Mouse (Mus musculus) embryonic facial prominence, embryonic 14.5 days (tissue): Measurements from ENCODE around the gene Tmem206. TPM values are rescaled to one million over a fixed set of nuclear protein-coding genes. Genes with fewer than 3 reads are reported as not detected.

ENCODE experiments used
- ATAC-seq: fragments of 200-750 bp; cut with Nextera tagmentation; 2 replicates; pipeline ENCODE4 v1.8.0; 2017; ENCODE audit warnings: low read depth, moderate number of reproducible peaks, moderate TSS enrichment
- DNase-seq: peaks from one replicate; pipeline ENCODE4 v3.0.0-alpha.2; 2015; ENCODE audit warnings: low spot score
- H3K27ac ChIP-seq: fragments of 300-500 bp; sonication (generic); replicated peaks from 2 replicates; pipeline ENCODE4 v1.5.1; 2014; ENCODE audit warnings: low read depth, mild to moderate bottlenecking, low read length, moderate library complexity
- H3K27me3 ChIP-seq: fragments of 300-500 bp; sonication (generic); replicated peaks from 2 replicates; pipeline ENCODE4 v1.6.1; 2014; ENCODE audit warnings: low read length; ENCODE audit not compliant: control insufficient read depth, insufficient read depth
- H3K36me3 ChIP-seq: fragments of 300-500 bp; sonication (generic); 2 replicates; pipeline ENCODE4 v1.6.1; 2014; ENCODE audit warnings: low read length, mixed read lengths; ENCODE audit not compliant: control insufficient read depth, insufficient read depth
- H3K4me1 ChIP-seq: fragments of 300-500 bp; sonication (generic); 2 replicates; pipeline ENCODE4 v1.6.1; 2014; ENCODE audit warnings: antibody characterized with exemption, low read length; ENCODE audit not compliant: control insufficient read depth, insufficient read depth
- H3K4me2 ChIP-seq: fragments of 300-500 bp; sonication (generic); 2 replicates; pipeline ENCODE4 v1.6.1; 2014; ENCODE audit warnings: low read depth, mild to moderate bottlenecking, low read length, moderate library complexity, mixed read lengths
- H3K4me3 ChIP-seq: fragments of 300-500 bp; sonication (generic); 2 replicates; pipeline ENCODE4 v1.5.1; 2014; ENCODE audit warnings: low read depth, mild to moderate bottlenecking, low read length
- H3K9ac ChIP-seq: fragments of 300-500 bp; sonication (generic); 2 replicates; pipeline ENCODE4 v1.6.1; 2014; ENCODE audit warnings: low read depth, mild to moderate bottlenecking, low read length, moderate library complexity, mixed read lengths
- H3K9me3 ChIP-seq: fragments of 300-500 bp; sonication (generic); 2 replicates; pipeline ENCODE4 v1.6.1; 2016; ENCODE audit warnings: low read length; ENCODE audit not compliant: control insufficient read depth
- WGBS: fragments of 180-500 bp; shearing (Covaris S2); extraction: QIAGEN DNeasy Blood & Tissue Kit; methylation state at CpG from one replicate; pipeline ENCODE4 v1.1.7; 2014; 5-methylcytosine and 5-hydroxymethylcytosine counted together
- polyA plus RNA-seq: library from polyadenylated mRNA; unstranded; fragments of >200 nt; fragmentation: Nextera tagmentation; extraction: Ambion mirVana; gene quantifications from 2 replicates; pipeline ENCODE4 v1.2.1, GENCODE M21; 2014

Tmem206 gene
- polyA plus RNA-seq, 1 experiment from 2014 or later: 16.4 TPM

DNA sequence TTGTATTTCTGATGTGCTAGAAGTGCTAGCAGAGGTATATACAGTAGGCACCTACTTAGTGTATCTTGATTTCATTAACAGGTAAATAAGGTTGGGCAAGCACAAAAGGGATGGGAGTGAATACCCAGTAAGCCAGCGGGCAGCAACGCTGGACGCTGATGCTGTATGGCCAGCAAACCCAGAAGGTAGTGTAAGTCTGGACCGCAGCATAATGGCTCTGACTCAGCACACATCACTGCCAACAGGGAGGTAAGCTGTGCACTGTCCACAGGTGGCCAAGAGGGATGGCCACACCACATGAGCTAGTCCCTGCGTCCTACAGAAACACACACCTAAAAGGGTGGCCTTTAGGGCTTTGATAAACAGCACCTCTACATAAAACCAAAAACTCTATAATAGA lies 24.6 kb downstream of the Tmem206 start:
- H3K9ac ChIP-seq: no peak overlapping the region
- peaks cover 58% of the 10 kb centered on the region for H3K36me3 ChIP-seq
- ATAC-seq: no peak
- H3K27ac ChIP-seq: no peak overlapping the region
- 95% methylated on average over 5 of the region's 5 CpGs for whole genome bisulfite sequencing
- no peaks in the 10 kb centered on the region for H3K27me3 ChIP-seq
- DNase-seq: no peak
- no peak overlapping the region for H3K4me2 ChIP-seq
- no peak overlapping the region for H3K4me3 ChIP-seq
- peaks cover 5% of the 10 kb centered on the region; the same call in 1 of the 2 replicates for H3K4me1 ChIP-seq
- no peaks in the 10 kb centered on the region for H3K9me3 ChIP-seq

DNA sequence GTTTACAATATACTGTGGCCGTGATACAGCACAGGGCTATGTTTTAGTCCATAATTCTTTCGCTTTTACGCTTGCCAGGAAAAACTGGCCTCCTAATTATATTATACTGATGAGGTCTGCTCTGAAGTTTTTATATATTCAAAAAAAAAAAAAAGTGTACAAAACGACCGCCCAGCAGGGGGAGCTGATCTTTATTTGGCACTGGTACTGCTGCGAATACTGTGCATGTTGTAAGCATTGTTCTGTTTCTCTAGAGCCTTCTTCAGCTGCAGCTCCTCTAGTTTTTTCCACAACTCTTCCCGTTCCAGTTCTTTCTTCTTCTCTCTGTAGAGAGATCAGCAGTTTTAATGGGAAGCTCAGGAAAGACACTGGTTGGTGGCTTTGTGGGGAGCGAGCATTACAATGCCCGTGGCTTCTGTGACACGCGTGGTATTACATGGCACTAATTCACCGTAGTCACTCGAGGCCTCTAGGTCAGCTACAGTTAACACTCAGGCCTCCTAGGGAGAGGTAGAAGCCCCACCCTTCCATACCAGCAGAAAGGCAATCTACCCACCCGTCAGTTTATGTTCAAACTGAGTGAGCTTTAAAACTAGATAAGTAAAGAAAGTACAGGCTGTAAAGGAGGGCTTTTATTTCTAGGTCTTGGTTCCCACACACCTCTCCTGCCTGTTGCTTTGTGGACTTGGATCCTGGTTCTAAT lies 27.2 kb downstream of the Tmem206 start:
- 49% methylated on average over 14 of the region's 14 CpGs for WGBS
- H3K4me2 ChIP-seq: no peak overlapping the region
- no peaks in the 10 kb centered on the region for H3K27me3 ChIP-seq
- no peak overlapping the region for H3K9ac ChIP-seq
- H3K9me3 ChIP-seq: no peaks in the 10 kb centered on the region
- peak overlapping the region; percentile 75 for H3K27ac ChIP-seq
- H3K4me3 ChIP-seq: no peak overlapping the region
- peak; percentile 88 for DNase-seq
- H3K36me3 ChIP-seq: peaks cover 67% of the 10 kb centered on the region
- no peak for ATAC-seq
- peaks cover 5% of the 10 kb centered on the region; the same call in 1 of the 2 replicates for H3K4me1 ChIP-seq

- DNase-seq (peak; percentile 54), ATAC-seq (no peak; the same call in 1 of the 2 replicates)
- H3K27me3 ChIP-seq: no peaks in the 10 kb centered on the region
- no peak overlapping the region for H3K4me2 ChIP-seq
- H3K9me3 ChIP-seq: no peaks in the 10 kb centered on the region
- 54% methylated on average over 4 of the region's 4 CpGs for WGBS
- H3K4me3 ChIP-seq: no peak overlapping the region
- H3K9ac ChIP-seq: peak overlapping the region; percentile 6; the same call in 1 of the 2 replicates
- H3K27ac ChIP-seq: peak overlapping the region; percentile 75
- peaks cover 5% of the 10 kb centered on the region; the same call in 1 of the 2 replicates for H3K4me1 ChIP-seq
- H3K36me3 ChIP-seq: peaks cover 65% of the 10 kb centered on the region
Measured at GRCm38 (mm10) chr1:191353836-191354235, 28.1 kb downstream of the Tmem206 start.

- no peak for ATAC-seq
- Histone ChIP-seq H3K27me3 (no peaks in the 10 kb centered on the region), H3K9ac (no peak overlapping the region), H3K27ac (no peak overlapping the region), H3K4me1 (peaks cover 5% of the 10 kb centered on the region; the same call in 1 of the 2 replicates), H3K9me3 (no peaks in the 10 kb centered on the region), H3K4me2 (no peak overlapping the region), H3K4me3 (no peak overlapping the region), H3K36me3 (peaks cover 56% of the 10 kb centered on the region)
- 48% methylated on average over 1 of the region's 1 CpGs for WGBS
- DNase-seq: no peak
Measured at GRCm38 (mm10) chr1:191356936-191357335, 31.2 kb downstream of the Tmem206 start.

DNA sequence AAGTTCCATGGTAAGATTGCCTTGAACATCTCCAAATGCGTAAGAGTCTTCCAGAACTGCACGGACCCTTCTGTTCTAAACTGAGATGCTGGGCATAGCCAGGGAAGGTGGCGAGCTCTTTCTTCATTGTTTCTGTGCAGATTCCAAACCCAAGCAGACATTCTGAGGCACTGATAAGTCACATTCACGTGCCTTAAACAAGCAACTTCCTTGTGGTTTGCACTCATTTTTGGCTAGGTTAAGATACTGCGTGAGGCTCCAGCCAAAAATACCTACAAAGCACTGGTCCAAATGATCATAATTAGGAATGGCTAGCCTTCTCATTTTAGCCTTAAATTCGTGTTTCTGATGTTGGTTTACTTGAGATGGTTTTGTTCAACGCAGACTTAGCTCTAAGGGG lies 33.8 kb downstream of the Tmem206 start:
- Histone ChIP-seq H3K4me2 (no peak overlapping the region), H3K36me3 (peaks cover 42% of the 10 kb centered on the region), H3K27me3 (no peaks in the 10 kb centered on the region), H3K4me3 (no peak overlapping the region), H3K9me3 (no peaks in the 10 kb centered on the region), H3K9ac (no peak overlapping the region), H3K4me1 (no peaks in the 10 kb centered on the region), H3K27ac (no peak overlapping the region)
- WGBS: 78% methylated on average over 7 of the region's 7 CpGs
- DNase-seq (no peak), ATAC-seq (no peak)

DNA sequence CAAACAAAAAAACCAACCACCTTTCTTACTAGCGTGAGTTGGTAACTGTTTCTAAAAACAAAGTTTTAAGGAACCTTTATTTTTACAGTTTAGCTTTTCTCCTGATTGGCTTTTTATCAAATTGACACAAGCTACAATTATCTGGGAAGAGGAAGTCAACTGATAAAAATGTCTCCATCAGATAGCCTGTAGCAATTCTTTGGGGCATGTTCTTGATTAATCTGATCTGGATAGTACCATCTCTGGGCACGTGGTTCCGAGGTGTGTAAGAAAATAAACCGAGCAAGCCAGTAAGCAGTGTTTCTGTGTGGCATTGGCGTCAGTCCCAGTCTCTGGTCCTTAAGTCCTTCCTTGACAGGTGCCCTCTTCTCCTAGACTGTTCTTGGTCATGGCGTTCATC lies 36.7 kb downstream of the Tmem206 start:
- H3K4me1 ChIP-seq: no peaks in the 10 kb centered on the region
- peaks cover 18% of the 10 kb centered on the region; the same call in 1 of the 2 replicates for H3K36me3 ChIP-seq
- H3K4me3 ChIP-seq: no peak overlapping the region
- no peaks in the 10 kb centered on the region for H3K9me3 ChIP-seq
- ATAC-seq: no peak
- H3K9ac ChIP-seq: no peak overlapping the region
- no peak overlapping the region for H3K27ac ChIP-seq
- H3K4me2 ChIP-seq: no peak overlapping the region
- no peaks in the 10 kb centered on the region for H3K27me3 ChIP-seq
- 84% methylated on average over 6 of the region's 6 CpGs for WGBS
- no peak for DNase-seq

- ATAC-seq: no peak
- Histone ChIP-seq H3K4me2 (no peak overlapping the region), H3K4me1 (no peaks in the 10 kb centered on the region), H3K27me3 (no peaks in the 10 kb centered on the region), H3K27ac (no peak overlapping the region), H3K4me3 (no peak overlapping the region), H3K36me3 (peaks cover 10% of the 10 kb centered on the region), H3K9ac (no peak overlapping the region), H3K9me3 (no peaks in the 10 kb centered on the region)
- no peak for DNase-seq
- WGBS: 72% methylated on average over 4 of the region's 4 CpGs
Measured at GRCm38 (mm10) chr1:191364477-191364876, 38.8 kb downstream of the Tmem206 start.

GRCm38 (mm10) chr1:191368193-191368592 lies 42.5 kb downstream of the Tmem206 start:
- no peak overlapping the region for H3K9ac ChIP-seq
- 83% methylated on average over 4 of the region's 4 CpGs for WGBS
- ATAC-seq: no peak

DNA sequence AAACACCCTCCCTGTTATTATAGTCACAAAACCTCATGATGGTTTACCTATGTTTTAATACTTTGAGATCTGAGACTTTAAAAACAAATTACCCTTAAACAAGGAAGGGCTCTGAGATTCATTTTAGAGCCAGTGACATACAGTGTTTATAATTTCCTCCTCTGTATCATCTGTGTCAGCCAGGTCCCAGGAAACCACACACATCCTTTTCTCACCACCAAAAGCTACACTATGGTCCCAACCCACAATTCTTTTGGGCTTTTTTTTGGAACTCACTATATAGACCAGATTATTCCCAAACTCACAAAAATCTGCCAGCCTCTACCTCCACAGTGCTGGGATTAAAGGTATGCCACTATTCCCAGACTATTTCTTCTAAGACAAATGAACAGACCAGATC lies 43.4 kb downstream of the Tmem206 start:
- Histone ChIP-seq H3K9ac (no peak overlapping the region), H3K36me3 (peaks cover 19% of the 10 kb centered on the region), H3K9me3 (no peaks in the 10 kb centered on the region), H3K27me3 (no peaks in the 10 kb centered on the region), H3K27ac (no peak overlapping the region), H3K4me1 (no peaks in the 10 kb centered on the region), H3K4me3 (no peak overlapping the region), H3K4me2 (no peak overlapping the region)
- no peak for ATAC-seq
- DNase-seq: no peak

More at GRCm38 (mm10) chr1:191368193-191368592, 42.5 kb downstream of the Tmem206 start:
- DNase-seq: no peak
- Histone ChIP-seq H3K4me2 (no peak overlapping the region), H3K27me3 (no peaks in the 10 kb centered on the region), H3K27ac (no peak overlapping the region), H3K4me3 (no peak overlapping the region), H3K4me1 (no peaks in the 10 kb centered on the region), H3K9me3 (no peaks in the 10 kb centered on the region), H3K36me3 (peaks cover 19% of the 10 kb centered on the region)
